Mouse (Mus musculus) heart, postnatal 25 days (tissue): ENCODE measurements around the gene Abcb8. TPM values are rescaled to one million over a fixed set of nuclear protein-coding genes. Genes with fewer than 3 reads are reported as not detected.

Source experiments
- DNase-seq: peaks from one replicate; pipeline ENCODE4 v3.0.0; 2022; ENCODE audit warnings: low spot score
- intact Hi-C: fragments of 180-260 bp; cut with DNase I; formaldehyde crosslinking; loops from one replicate; pipeline ENCODE4 v1.15.1; 2025
- total RNA-seq, 2 experiments: library from RNA; stranded (reverse); gene quantifications; 2 replicates each; pipeline ENCODE4 v1.2.3; 2021

The Abcb8 gene
- total RNA-seq, 2 experiments from 2014 or later: 82.8 to 83.7 TPM

DNA sequence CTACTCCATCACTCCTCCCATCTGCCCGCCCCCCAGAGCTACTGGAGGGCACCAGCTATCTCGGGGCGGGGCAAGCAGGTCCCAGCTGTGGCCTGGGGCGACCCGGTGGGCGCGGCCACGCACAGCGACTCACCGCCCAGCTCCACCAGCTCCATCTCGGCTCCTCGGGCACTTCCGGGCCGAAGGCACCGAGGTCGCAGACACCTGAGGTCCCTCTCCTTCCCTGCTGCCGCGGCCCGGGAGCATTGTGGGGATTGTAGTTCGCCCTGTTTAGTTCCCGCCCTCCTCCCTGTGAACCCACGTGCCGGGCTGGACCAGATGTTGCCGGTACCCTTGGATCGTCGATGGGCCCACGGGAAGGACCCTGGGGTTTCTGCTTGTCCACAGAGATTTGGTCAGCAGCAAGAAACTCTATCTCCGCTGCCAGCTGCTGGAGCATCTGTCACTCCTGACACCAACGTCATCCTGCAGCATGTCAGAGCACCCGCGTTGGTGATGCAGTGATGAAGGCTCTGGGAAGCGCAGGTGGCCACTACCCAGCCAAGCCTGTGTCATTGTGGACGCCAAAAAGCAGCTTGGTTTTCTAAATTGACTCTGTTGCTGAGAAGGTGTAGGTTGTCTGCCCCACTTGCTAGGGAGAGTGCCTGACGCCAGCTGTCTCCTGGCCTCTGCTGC lies 54.3 kb downstream of the Abcb8 start, which contains the start of gene Tmub1:
Gene Tmub1, minus strand, starts transcription at position 231 of the 675 bp plus-strand sequence.
- peak; percentile 74 for DNase-seq
- intact Hi-C loops: no loop called here

GRCm38 (mm10) chr5:24451264-24452029 lies 58.0 kb downstream of the Abcb8 start:
- intact Hi-C loops: loop anchor here (5.0 kb wide), 1 partner anchor 126 kb away; the partner anchor contains the start of gene Abcf2
- peak; percentile 78 for DNase-seq

DNA sequence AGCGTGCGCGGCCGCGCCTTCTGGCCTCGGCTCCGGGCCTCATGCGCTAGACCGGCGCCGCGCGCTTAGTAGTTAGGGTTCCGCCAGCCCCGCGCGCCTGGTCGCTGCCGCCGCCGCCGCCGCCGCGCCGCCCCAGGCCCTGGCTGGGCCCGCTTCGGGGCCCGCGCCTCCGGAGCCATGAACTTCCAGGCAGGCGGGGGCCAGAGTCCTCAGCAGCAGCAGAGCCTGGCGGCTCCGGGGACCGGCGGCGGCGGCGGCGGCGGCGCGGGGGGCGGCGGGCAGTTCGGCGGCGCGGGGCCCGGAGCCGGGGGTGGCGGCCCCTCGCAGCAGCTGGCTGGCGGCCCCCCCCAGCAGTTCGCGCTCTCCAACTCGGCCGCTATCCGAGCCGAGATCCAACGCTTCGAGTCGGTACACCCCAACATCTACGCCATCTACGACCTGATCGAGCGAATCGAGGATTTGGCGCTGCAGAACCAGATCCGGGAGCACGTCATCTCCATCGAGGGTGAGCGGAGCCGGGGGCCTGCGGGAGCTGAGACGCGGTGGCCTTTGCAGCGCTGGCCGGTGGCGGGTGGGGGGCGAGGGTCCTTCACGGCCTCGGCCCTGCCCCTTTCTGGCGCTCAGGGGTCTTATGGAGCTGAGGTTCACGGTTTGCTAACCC lies 58.7 kb downstream of the Abcb8 start, which contains the start of gene Agap3:
Gene Agap3, plus strand, starts transcription at position 148 of the 661 bp plus-strand sequence.
- intact Hi-C loops: loop anchor here (5.0 kb wide), 1 partner anchor 125 kb away; the partner anchor contains the start of gene Abcf2
- no peak for DNase-seq

GRCm38 (mm10) chr5:24452691-24453233 lies 59.3 kb downstream of the Abcb8 start:
- no peak for DNase-seq
- intact Hi-C loops: loop anchor here (5.0 kb wide), 1 partner anchor 125 kb away; the partner anchor contains the start of gene Abcf2

DNA sequence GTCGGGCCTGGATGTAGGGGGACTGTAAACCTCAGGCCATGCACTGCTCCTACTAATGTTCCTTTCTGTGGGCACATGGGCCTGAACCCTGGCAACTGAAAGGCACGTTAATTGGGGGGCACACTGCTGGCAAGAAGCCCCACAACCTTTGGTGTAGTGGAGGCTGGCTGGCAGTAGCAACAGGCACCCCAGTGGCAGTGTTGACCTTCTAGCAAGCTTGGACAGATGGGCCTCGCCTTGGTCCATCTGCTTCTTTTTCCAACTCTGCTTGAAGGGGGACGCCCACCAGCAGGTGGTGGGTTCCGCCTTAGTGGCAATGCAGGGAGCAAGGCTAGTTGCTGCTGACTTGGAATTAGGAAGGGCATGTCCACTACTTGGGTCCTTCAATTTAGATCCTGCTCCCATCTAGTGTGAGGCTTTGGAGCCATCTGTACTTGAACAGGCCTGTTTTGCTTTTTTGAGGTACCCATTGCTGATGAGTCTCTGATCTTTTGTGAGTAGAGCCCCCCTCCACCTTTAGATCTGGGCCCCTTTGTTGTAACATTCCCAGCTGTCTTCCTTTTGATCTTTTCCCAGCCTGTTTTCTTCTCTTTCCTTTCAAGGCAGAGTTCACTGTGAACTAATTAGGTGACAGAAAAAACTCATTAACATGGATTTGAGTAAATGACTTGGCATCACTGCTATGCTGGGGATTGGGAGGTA lies 60.0 kb downstream of the Abcb8 start:
- no peak for DNase-seq
- intact Hi-C loops: loop anchor here (5.0 kb wide), 1 partner anchor 124 kb away; the partner anchor contains the start of gene Abcf2

DNA sequence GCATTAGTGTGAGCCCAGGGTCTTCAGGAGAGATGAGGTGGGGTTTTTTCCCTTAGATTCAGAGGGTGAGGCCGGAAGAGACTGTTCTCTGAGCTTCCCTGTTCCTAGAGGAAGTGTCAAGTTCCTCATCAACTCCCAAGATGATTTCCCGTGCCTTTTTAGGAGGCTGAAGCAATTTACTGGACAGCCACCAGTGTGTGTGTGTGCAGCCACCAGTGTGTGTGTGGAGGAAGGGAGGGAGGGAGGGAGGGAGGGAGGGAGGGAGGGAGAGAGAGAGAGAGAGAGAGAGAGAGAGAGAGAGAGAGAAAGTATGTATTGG lies 60.5 kb downstream of the Abcb8 start:
- intact Hi-C loops: loop anchor here (5.0 kb wide), 1 partner anchor 123 kb away; the partner anchor contains the start of gene Abcf2
- no peak for DNase-seq

DNA sequence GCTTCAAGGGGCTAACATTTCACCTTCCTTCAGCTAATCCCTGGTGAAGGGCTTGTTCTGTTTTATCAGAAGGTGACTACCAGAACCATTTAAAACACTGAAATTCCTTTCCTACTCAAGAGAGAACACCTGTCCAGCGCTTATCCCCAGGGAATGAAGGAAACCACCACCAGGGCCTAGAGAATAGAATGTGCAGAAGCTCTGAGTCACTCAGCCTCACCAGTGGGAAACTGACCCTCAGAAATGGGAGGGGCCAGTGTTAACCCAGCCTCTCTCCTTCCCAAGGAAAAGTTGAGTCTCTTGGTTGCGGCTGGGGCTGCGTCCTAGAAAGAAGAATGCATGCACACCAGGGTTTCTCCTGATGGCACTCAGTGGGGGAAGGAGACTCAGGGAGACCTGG lies 61.6 kb downstream of the Abcb8 start:
- intact Hi-C loops: loop anchor here (1.0 kb wide), 1 partner anchor 15 kb away; no protein-coding TSS in a partner anchor
- no peak for DNase-seq

DNA sequence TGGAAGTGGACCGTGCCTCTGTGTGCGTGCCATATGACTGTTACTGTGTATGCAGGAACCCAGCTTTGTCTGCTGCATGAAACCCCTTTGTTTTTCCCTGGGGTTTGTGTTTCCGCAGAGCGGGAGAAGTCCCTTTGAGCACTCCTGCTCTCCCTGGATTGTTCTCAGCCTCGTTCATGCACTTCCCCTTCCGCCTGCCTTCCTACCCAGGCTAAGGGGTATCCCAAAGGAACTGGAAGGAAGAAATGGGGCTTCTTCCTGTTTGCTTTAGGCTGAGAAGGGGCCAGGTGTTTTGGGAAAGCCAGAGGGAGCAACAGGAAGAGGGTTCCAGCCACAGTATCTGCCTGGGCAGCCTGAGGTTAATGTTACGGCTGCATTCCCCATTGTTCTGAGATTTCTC lies 62.1 kb downstream of the Abcb8 start:
- no peak for DNase-seq
- intact Hi-C loops: loop anchor here (1.0 kb wide), 1 partner anchor 15 kb away; no protein-coding TSS in a partner anchor

Other genes with a start within 250 kb of the Abcb8 start
- 1 to 10 TPM; 7.6 to 8.1 TPM for gene Nupl2, start 228.7 kb upstream of the Abcb8 start, total RNA-seq
- gene Kcnh2, start 42.1 kb upstream of the Abcb8 start, total RNA-seq: 10 to 100 TPM; 62.4 to 67.2 TPM
- 10 to 100 TPM; 24.1 to 28.1 TPM for gene Nos3, start 28.9 kb upstream of the Abcb8 start, total RNA-seq
- gene Atg9b, start 1.5 kb upstream of the Abcb8 start, total RNA-seq: 1 to 10 TPM in 1 of 2 experiments, under 1 TPM in 1; 0.42 to 1.2 TPM
- under 1 TPM in 1 of 2 experiments, not detected in 1; 0.17 TPM for gene Asic3, start 19.7 kb downstream of the Abcb8 start, total RNA-seq
- 10 to 100 TPM; 19.2 to 22.8 TPM for gene Cdk5, start 29.9 kb downstream of the Abcb8 start, total RNA-seq
- gene Slc4a2, start 30.2 kb downstream of the Abcb8 start, total RNA-seq: 10 to 100 TPM; 29.7 to 31.3 TPM
- 100 to 1,000 TPM; 275 to 314 TPM for gene Fastk, start 51.6 kb downstream of the Abcb8 start, total RNA-seq
- 10 to 100 TPM in 1 of 2 experiments, 1 to 10 TPM in 1; 9.1 to 12.0 TPM for gene Tmub1, start 54.2 kb downstream of the Abcb8 start, total RNA-seq
- 10 to 100 TPM; 80.4 to 80.7 TPM for gene Agap3, start 58.5 kb downstream of the Abcb8 start, total RNA-seq
- not detected for gene Gbx1, start 133.5 kb downstream of the Abcb8 start, total RNA-seq
- gene Asb10, start 147.3 kb downstream of the Abcb8 start, total RNA-seq: 10 to 100 TPM; 85.1 to 85.9 TPM
- not detected for gene 4931409K22Rik, start 163.1 kb downstream of the Abcb8 start, total RNA-seq
- 10 to 100 TPM; 48.0 to 53.2 TPM for gene Abcf2, start 183.8 kb downstream of the Abcb8 start, total RNA-seq
- gene Chpf2, start 193.1 kb downstream of the Abcb8 start, total RNA-seq: 1 to 10 TPM; 7.8 to 9.7 TPM
- gene Smarcd3, start 230.7 kb downstream of the Abcb8 start, total RNA-seq: 10 to 100 TPM; 69.0 to 69.3 TPM